Mouse (Mus musculus) stomach, postnatal 0 days (tissue): Measurements from ENCODE around the gene Lama2. TPM values are rescaled to one million over a fixed set of nuclear protein-coding genes. Genes with fewer than 3 reads are reported as not detected.
A peak's percentile ranks its signal among the peaks of the same experiment; 100 is the strongest.

Experiments
- ATAC-seq: fragments of 200-750 bp; cut with Nextera tagmentation; 2 replicates; pipeline ENCODE4 v1.8.0; 2017; ENCODE audit not compliant: low FRiP score, low TSS enrichment
- DNase-seq: peaks from one replicate; pipeline ENCODE4 v3.0.0-alpha.2; 2016; ENCODE audit warnings: low spot score
- H3K27ac ChIP-seq: fragments of 300-500 bp; sonication (generic); replicated peaks from 2 replicates; pipeline ENCODE4 v1.5.1; 2014; ENCODE audit warnings: mild to moderate bottlenecking, control low read depth
- H3K27me3 ChIP-seq: fragments of 300-500 bp; sonication (generic); 2 replicates; pipeline ENCODE4 v1.6.1; 2014; ENCODE audit warnings: low read length; ENCODE audit not compliant: control insufficient read depth, insufficient read depth
- H3K36me3 ChIP-seq: fragments of 300-500 bp; sonication (generic); 2 replicates; pipeline ENCODE4 v1.6.1; 2014; ENCODE audit warnings: low read length, mixed read lengths; ENCODE audit not compliant: control insufficient read depth, insufficient read depth
- H3K4me1 ChIP-seq: fragments of 300-500 bp; sonication (generic); replicated peaks from 2 replicates; pipeline ENCODE4 v1.6.1; 2014; ENCODE audit warnings: antibody characterized with exemption; ENCODE audit not compliant: control insufficient read depth, insufficient read depth
- H3K4me2 ChIP-seq: fragments of 300-500 bp; sonication (generic); replicated peaks from 2 replicates; pipeline ENCODE4 v1.6.1; 2014; ENCODE audit warnings: low read depth, mild to moderate bottlenecking, control low read depth, moderate library complexity
- H3K4me3 ChIP-seq: fragments of 300-500 bp; sonication (generic); 2 replicates; pipeline ENCODE4 v1.5.1; 2014; ENCODE audit warnings: low read depth, low read length, control low read depth
- H3K9ac ChIP-seq: fragments of 300-500 bp; sonication (generic); 2 replicates; pipeline ENCODE4 v1.6.1; 2014; ENCODE audit warnings: mild to moderate bottlenecking, low read length, control low read depth, mixed read lengths
- H3K9me3 ChIP-seq: fragments of 300-500 bp; sonication (generic); 2 replicates; pipeline ENCODE4 v1.6.1; 2016; ENCODE audit warnings: low read length; ENCODE audit not compliant: control insufficient read depth
- CTCF ChIP-seq: IDR thresholded peaks from 2 replicates; pipeline ENCODE4 v1.5.1; 2016; ENCODE audit warnings: antibody characterized with exemption, low read depth, mild to moderate bottlenecking, moderate library complexity
- EP300 ChIP-seq: optimal IDR thresholded peaks from 2 replicates; pipeline ENCODE3; 2016; ENCODE audit warnings: antibody characterized with exemption
- WGBS: fragments of 180-500 bp; shearing (Covaris S2); extraction: QIAGEN DNeasy Blood & Tissue Kit; methylation state at CpG from one replicate; pipeline ENCODE4 v1.1.7; 2014; 5-methylcytosine and 5-hydroxymethylcytosine counted together
- polyA plus RNA-seq: library from polyadenylated mRNA; unstranded; fragments of >200 nt; fragmentation: Nextera tagmentation; extraction: Ambion mirVana; gene quantifications from 2 replicates; pipeline ENCODE4 v1.2.1, GENCODE M21; 2015

The Lama2 gene
- polyA plus RNA-seq, 1 experiment from 2014 or later: 12.8 TPM

DNA sequence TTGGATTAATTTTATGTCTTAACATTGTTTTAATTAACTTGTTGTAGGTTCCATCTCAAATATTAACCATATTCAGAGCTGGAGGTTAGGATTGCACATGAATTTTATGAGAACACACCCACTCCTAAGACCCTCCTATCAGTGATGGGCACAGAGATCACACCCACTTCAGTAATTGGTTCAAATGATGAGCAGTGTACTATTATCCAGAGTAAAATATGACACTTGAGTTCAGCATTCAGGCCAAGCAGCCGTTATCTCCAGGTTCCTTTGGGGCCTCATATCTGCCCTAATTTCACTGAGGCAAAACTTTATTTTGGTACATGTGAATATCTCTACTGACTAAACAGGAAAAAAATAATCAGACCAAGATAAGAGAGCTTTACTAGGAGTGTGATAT is 645.3 kb downstream of the Lama2 start:
- H3K4me2 ChIP-seq: no peak overlapping the region
- H3K27me3 ChIP-seq: no peaks in the 10 kb centered on the region
- no peaks in the 10 kb centered on the region for H3K9me3 ChIP-seq
- no peak overlapping the region for H3K27ac ChIP-seq
- H3K36me3 ChIP-seq: no peaks in the 10 kb centered on the region
- H3K4me3 ChIP-seq: no peak overlapping the region
- no peak for TF ChIP-seq EP300
- no peak for TF ChIP-seq CTCF
- WGBS: 85% methylated on average over 1 of the region's 1 CpGs
- H3K9ac ChIP-seq: no peak overlapping the region
- H3K4me1 ChIP-seq: no peaks in the 10 kb centered on the region
- ATAC-seq (no peak), DNase-seq (no peak)

GRCm38 (mm10) chr10:26973575-26973974 is 646.0 kb downstream of the Lama2 start:
- DNase-seq: no peak
- no peak for ATAC-seq
- Histone ChIP-seq H3K4me3 (no peak overlapping the region), H3K9ac (no peak overlapping the region), H3K9me3 (no peaks in the 10 kb centered on the region), H3K4me1 (no peaks in the 10 kb centered on the region), H3K4me2 (no peak overlapping the region), H3K27me3 (no peaks in the 10 kb centered on the region), H3K36me3 (no peaks in the 10 kb centered on the region), H3K27ac (no peak overlapping the region)
- 87% methylated on average over 2 of the region's 2 CpGs for WGBS
- TF ChIP-seq EP300 (no peak), CTCF (no peak)

DNA sequence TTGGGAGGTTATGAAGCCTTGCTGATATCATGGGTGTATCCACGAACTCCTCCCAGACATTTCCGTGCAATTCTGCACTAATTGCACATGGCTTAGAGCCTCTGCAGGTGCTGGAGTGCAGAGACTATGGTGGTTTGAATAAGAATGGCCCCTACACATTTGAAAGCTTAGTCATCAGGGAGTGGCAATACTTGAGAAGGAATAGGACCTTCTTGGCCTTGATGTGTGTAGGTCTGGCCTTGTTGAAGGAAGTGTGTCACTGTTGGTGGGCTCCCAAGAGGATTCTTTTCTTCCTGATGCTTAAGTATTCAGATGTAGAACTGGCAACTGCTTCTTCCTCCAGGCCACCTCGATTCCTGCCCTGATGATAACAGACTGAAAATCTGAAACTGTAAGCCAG is 661.0 kb downstream of the Lama2 start:
- Histone ChIP-seq H3K9ac (no peak overlapping the region), H3K4me2 (no peak overlapping the region), H3K36me3 (no peaks in the 10 kb centered on the region), H3K27ac (no peak overlapping the region), H3K4me1 (no peaks in the 10 kb centered on the region), H3K9me3 (no peaks in the 10 kb centered on the region), H3K4me3 (no peak overlapping the region), H3K27me3 (no peaks in the 10 kb centered on the region)
- DNase-seq (no peak), ATAC-seq (no peak)
- no peak for TF ChIP-seq EP300
- TF ChIP-seq CTCF: no peak
- WGBS: 76% methylated on average over 3 of the region's 3 CpGs

GRCm38 (mm10) chr10:26950448-26950847 is 669.1 kb downstream of the Lama2 start:
- Histone ChIP-seq H3K27me3 (no peaks in the 10 kb centered on the region), H3K4me3 (no peak overlapping the region), H3K9me3 (no peaks in the 10 kb centered on the region), H3K9ac (no peak overlapping the region), H3K4me2 (no peak overlapping the region), H3K36me3 (no peaks in the 10 kb centered on the region), H3K27ac (no peak overlapping the region), H3K4me1 (no peaks in the 10 kb centered on the region)
- WGBS: 69% methylated on average over 7 of the region's 7 CpGs
- TF ChIP-seq EP300: no peak
- no peak for TF ChIP-seq CTCF
- no peak for ATAC-seq
- no peak for DNase-seq

- no peak for DNase-seq
- TF ChIP-seq CTCF: peak; percentile 37
- no peak for TF ChIP-seq EP300
- Histone ChIP-seq H3K4me1 (no peaks in the 10 kb centered on the region), H3K36me3 (no peaks in the 10 kb centered on the region), H3K9me3 (no peaks in the 10 kb centered on the region), H3K4me2 (no peak overlapping the region), H3K27me3 (no peaks in the 10 kb centered on the region), H3K27ac (no peak overlapping the region), H3K4me3 (no peak overlapping the region), H3K9ac (no peak overlapping the region)
- no peak for ATAC-seq
- 77% methylated on average over 8 of the region's 8 CpGs for WGBS
These were observed 669.9 kb downstream of the Lama2 start for GRCm38 (mm10) chr10:26949667-26950066.

DNA sequence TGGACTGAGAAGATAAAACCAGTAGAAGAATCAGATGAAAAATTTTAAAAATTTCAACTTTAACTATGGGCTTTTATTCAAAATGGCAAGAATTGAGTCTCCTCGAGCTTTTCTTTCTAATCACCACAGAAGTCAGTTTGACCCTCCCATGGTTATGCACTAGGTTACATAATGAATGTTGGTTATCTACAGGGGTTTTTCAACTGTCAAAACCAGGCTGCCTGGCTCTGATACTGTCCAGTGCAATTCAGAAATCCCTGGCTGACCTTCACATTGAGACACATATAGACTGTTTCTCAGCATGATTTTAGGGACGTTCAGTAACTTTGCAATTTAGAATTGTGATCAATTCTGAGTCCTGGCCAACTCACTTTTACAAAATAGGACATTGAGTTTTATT is 671.2 kb downstream of the Lama2 start:
- H3K27me3 ChIP-seq: no peaks in the 10 kb centered on the region
- no peak for DNase-seq
- H3K4me1 ChIP-seq: no peaks in the 10 kb centered on the region
- no peak for TF ChIP-seq CTCF
- H3K9ac ChIP-seq: no peak overlapping the region
- no peak overlapping the region for H3K4me3 ChIP-seq
- 73% methylated on average over 2 of the region's 2 CpGs for WGBS
- no peak overlapping the region for H3K27ac ChIP-seq
- no peak overlapping the region for H3K4me2 ChIP-seq
- no peaks in the 10 kb centered on the region for H3K36me3 ChIP-seq
- ATAC-seq: no peak
- no peaks in the 10 kb centered on the region for H3K9me3 ChIP-seq
